Mouse (Mus musculus): ENCODE results near the gene Nisch.

Nisch gene

DNA sequence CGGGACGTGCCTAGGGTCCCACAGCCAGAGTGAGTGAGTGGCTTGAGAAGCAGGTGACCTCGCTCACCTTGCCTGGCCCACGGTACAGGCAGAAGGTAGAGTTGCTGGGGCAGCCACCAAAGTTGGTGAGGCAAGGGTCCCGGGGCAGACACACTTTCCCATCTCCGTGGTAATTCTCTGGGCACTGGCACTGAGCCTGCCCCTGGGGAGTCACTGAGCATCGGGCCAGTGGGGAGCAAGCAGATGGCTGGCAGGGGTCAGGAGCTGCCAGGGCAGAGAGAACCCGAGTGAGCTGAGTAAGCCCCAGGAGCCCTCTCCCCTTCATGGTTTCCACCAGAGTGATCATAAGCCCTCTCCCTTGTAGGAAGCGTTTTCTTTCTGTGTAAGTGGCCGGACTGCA lies 55.1 kb downstream of the Nisch start:
- DNase-seq (ENCODE audit: low spot score in 2 of 2), result no peak

DNA sequence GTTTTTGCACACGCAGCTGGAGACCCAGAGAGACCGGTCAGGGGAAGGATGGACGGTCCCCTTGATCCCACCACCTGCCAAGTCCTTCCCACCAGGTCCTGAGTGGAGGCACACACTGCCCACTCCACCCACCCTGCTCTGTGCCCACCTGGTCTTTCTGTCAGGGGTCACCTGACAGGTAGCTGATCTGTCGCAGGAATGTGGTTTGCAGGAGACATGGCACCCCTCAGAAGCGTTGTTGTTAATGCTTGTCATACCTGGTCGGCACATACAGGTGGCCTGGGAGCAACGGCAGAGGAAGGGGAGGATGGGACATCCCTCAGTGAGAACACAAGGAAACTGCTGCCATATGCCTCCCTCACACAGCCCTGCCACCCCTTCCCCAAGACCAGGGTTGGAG lies 55.6 kb downstream of the Nisch start:
- no peak for DNase-seq (ENCODE audit: low spot score in 2 of 2)

- DNase-seq (ENCODE audit: low spot score in 2 of 2), result no peak
These were observed 56.3 kb downstream of the Nisch start for GRCm38 (mm10) chr14:31160196-31161150.

DNA sequence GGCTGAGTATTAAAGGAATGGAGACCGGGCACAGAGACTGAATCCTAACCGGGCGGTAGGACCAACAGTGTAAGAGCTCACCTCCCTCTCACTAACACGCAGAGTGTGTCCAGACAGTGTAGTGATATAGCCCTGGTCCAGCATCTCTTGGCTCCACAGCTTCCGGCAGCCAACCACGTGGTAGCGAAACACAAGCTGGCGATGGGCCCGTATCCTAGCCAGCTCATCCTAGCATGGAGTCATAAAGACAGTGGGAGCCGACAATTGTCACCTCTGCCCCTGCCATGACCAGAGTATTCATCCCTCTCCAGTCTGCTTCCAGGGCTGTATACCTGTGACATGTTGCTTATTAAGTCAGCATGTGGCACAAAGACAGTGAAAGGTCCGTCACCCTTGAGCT lies 71.1 kb downstream of the Nisch start:
- DNase-seq (ENCODE audit: low spot score in 2 of 2), result no peak

GRCm38 (mm10) chr14:31141011-31141410 lies 75.7 kb downstream of the Nisch start:
- DNase-seq (ENCODE audit: low spot score in 2 of 2), result no peak

DNA sequence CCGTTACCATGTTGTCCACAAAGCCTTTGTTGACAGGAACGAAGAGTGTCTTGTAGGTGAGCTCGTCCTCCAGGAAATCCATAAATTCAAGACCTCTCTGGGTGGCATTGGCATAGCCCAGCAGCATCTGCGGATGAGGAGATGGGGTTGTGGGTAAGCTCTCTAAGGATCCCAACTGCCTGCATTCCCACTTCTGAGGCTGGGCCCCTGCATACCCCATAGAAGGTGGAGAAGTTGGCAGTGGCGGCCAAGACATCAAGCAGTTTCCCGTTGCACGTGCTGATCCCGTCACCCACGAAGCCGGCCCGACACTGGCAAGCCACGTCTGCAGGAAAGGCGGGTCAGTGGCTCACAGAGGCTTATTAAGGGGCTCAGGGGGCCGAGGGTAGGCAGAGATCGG lies 76.6 kb downstream of the Nisch start:
- DNase-seq (ENCODE audit: low spot score in 2 of 2), result no peak

- no peak for DNase-seq (ENCODE audit: low spot score in 2 of 2)
These were observed 77.1 kb downstream of the Nisch start for GRCm38 (mm10) chr14:31139666-31140065.

DNA sequence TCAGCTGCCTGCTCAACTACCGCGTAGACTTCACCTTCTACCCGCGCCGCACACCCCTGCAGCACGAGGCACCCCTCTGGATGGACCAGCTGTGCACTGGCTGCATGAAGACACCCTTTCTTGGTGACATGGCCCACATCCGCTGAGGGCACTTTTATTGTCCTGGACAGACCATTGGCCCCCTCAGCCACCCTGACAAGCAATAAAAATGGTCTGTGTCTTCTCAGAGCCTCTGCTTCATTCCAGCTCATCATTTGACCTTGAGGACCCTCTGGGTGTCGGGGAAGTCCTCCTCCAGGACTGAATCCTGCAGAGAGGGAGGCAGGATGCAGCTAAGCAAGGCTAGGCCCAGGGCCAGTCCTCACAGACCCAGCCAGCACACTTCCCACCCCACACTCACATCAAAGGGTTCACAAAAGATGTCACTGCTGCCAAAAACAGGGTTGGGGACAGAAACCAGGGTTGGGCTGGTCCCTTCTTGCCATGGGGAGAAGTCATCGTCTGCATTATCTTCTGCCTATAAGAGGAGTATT lies 77.8 kb downstream of the Nisch start:
- DNase-seq (ENCODE audit: low spot score in 2 of 2), result no peak

- DNase-seq (ENCODE audit: low spot score in 2 of 2), result no peak
These were observed 78.4 kb downstream of the Nisch start for GRCm38 (mm10) chr14:31138219-31138896.

DNA sequence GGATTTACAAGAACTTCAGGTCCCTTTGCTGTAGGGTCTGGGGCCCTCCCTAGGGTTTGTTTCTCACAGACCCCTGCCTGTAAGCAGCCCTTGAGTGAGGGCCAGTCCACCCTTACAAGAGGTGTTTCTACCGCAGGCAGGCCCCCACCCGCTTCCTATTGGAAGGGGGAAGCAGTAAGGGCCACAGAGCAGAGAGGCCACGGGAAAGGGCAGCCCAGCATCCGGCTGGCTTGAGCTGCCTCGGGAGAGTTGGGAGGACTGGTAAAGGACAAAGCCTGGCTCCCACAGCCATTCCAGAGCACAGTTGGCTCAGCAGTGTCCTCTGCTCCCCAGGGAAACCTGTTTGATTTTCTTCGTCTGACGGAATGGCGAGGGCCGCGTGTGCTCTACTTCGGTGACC lies 79.0 kb downstream of the Nisch start:
- no peak for DNase-seq (ENCODE audit: low spot score in 2 of 2)

DNA sequence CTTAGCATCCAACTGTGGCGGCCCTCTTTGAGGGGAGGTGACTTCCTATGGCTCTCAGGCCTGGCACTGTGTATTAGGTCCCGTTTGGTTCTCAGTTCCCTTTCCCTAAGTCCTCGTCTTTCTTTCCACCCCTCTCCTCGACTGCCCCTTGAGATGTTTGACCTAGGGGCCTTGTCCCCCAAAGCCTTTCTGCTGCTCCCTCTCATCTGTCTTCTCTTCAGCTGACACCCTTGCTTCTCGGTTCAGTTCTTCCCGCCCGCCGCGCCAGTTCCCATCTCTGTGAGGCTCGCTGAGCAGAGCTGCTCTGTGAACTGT lies 79.5 kb downstream of the Nisch start:
- DNase-seq (ENCODE audit: low spot score in 2 of 2), result no peak

GRCm38 (mm10) chr14:31136411-31137280 lies 80.1 kb downstream of the Nisch start:
- no peak for DNase-seq (ENCODE audit: low spot score in 2 of 2)

GRCm38 (mm10) chr14:31135495-31136410 lies 81.0 kb downstream of the Nisch start:
- DNase-seq (ENCODE audit: low spot score in 2 of 2), result no peak

- peak; percentile 64 to 66 for DNase-seq (ENCODE audit: low spot score in 2 of 2)
These were observed 82.4 kb downstream of the Nisch start for GRCm38 (mm10) chr14:31134015-31135000.

- DNase-seq (ENCODE audit: low spot score in 2 of 2), result no peak
These were observed 83.6 kb downstream of the Nisch start for GRCm38 (mm10) chr14:31133023-31133665.

DNA sequence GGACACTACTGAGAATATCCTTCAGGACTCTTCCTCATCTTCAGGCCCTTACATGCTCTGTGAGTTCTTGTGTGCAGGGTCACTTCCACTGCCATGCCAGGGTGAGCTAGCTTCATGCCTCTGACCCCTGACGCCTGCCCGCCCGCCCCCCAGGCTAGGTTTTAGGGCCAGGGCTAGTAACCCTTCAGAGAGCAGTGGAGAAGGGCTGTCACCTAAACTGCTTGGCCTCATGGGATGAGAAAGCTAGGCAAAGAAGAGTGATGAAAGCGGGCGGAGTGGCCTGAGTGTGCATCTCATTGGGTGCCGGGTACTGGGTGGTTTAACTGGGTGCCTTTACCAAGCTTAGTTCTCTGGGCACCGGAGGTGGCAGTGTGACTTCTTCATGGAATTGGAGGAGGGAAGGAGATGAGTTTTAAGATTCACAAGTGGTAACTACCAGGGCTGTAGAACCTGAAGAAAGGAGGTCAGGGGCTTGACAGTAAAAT lies 84.2 kb downstream of the Nisch start:
- no peak for DNase-seq (ENCODE audit: low spot score in 2 of 2)

GRCm38 (mm10) chr14:31132031-31132430 lies 84.7 kb downstream of the Nisch start:
- no peak for DNase-seq (ENCODE audit: low spot score in 2 of 2)

DNA sequence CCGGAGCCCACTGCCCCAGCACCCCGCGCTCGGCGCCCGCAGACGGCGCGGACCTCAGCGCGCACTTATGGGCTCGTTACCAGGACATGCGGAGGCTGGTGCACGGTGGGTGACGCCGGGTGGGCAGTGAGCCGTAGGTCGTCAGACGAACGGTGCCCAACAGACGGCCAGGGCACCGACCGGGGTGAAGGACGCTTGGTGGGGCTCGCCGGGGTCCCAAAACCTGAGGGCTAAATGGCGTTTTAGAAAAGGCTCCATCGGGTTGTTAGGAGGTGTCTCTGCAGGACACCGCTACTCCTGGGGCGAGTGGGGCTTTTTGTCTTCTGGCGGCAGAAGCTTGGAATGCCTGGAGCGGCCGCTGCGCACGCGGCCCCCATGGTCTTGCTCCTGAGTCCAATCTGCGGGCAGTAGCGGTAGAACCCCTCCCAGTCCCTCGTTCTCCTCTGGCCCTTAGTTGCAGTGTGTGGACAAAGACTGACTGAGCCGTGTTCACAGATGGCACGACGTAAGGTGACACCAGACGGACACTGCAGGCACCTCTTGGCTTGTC lies 85.4 kb downstream of the Nisch start:
- DNase-seq (ENCODE audit: low spot score in 2 of 2), result no peak
